Mouse (Mus musculus) kidney, embryonic 15.5 days (tissue): Measurements from ENCODE around the gene Fstl1. TPM values are rescaled to one million over a fixed set of nuclear protein-coding genes. Genes with fewer than 3 reads are reported as not detected.

ENCODE experiments used
- ATAC-seq: fragments of 200-750 bp; cut with Nextera tagmentation; replicated peaks from 2 replicates; pipeline ENCODE4 v1.8.0; 2017; ENCODE audit warnings: moderate TSS enrichment; ENCODE audit not compliant: low FRiP score
- H3K27ac ChIP-seq: fragments of 300-500 bp; sonication (generic); 2 replicates; pipeline ENCODE4 v1.5.1; 2015; ENCODE audit warnings: mild to moderate bottlenecking, inconsistent platforms
- H3K27me3 ChIP-seq: fragments of 300-500 bp; sonication (generic); 2 replicates; pipeline ENCODE4 v1.6.1; 2015; ENCODE audit warnings: inconsistent platforms
- H3K36me3 ChIP-seq: fragments of 300-500 bp; sonication (generic); 2 replicates; pipeline ENCODE4 v1.6.1; 2015; ENCODE audit warnings: inconsistent platforms
- H3K4me1 ChIP-seq: fragments of 300-500 bp; sonication (generic); 2 replicates; pipeline ENCODE4 v1.6.1; 2015; ENCODE audit warnings: inconsistent platforms
- H3K4me2 ChIP-seq: fragments of 300-500 bp; sonication (generic); 2 replicates; pipeline ENCODE4 v1.6.1; 2015; ENCODE audit warnings: moderate library complexity, mild to moderate bottlenecking, inconsistent platforms
- H3K4me3 ChIP-seq: fragments of 300-500 bp; sonication (generic); replicated peaks from 2 replicates; pipeline ENCODE4 v1.5.1; 2015; ENCODE audit warnings: mild to moderate bottlenecking, inconsistent platforms
- H3K9ac ChIP-seq: fragments of 300-500 bp; sonication (generic); 2 replicates; pipeline ENCODE4 v1.6.1; 2015; ENCODE audit warnings: mild to moderate bottlenecking, inconsistent platforms
- H3K9me3 ChIP-seq: fragments of 300-500 bp; sonication (generic); replicated peaks from 2 replicates; pipeline ENCODE4 v1.6.1; 2016; ENCODE audit warnings: inconsistent platforms
- whole genome bisulfite sequencing: fragments of 180-500 bp; shearing (Covaris S2); methylation state at CpG from one replicate; pipeline ENCODE4 v1.1.7; 2015; ENCODE audit warnings: mixed read lengths; 5-methylcytosine and 5-hydroxymethylcytosine counted together
- polyA plus RNA-seq: library from polyadenylated mRNA; unstranded; fragments of >200 nt; fragmentation: Nextera tagmentation; extraction: Ambion mirVana; gene quantifications from 2 replicates; pipeline ENCODE4 v1.2.1, GENCODE M21; 2015

Gene Fstl1
- polyA plus RNA-seq, 1 experiment from 2014 or later, result 571 TPM

DNA sequence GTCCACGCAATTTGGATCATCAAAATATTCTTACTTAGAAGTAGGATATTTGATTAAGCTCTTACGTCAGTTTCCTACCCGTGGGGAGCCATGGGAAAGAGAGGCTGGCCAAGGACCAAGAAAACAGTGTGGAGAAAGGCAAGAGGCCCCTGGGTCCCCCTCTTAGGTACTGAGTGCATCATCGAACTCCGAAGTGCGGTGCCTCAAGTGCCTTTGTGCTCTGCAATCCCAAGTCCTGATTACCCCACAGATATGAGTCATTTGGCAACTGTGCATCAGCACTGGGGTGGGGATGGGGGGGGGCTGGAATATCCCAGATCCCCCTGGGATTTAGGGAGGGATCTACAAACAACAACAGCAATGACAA is 12.3 kb downstream of the Fstl1 start:
- H3K9me3 ChIP-seq, result no peaks in the 10 kb centered on the region
- WGBS, result 62% methylated on average over 6 of the region's 6 CpGs
- H3K4me1 ChIP-seq, result peaks cover 84% of the 10 kb centered on the region
- 0 out of 2 replicates have a peak overlapping the region, but pooled peaks have one; percentile 36 for H3K4me2 ChIP-seq
- H3K4me3 ChIP-seq, result no peak overlapping the region
- no peaks in the 10 kb centered on the region for H3K27me3 ChIP-seq
- peaks cover 56% of the 10 kb centered on the region for H3K36me3 ChIP-seq
- no peak for ATAC-seq
- H3K9ac ChIP-seq, result no peak overlapping the region
- peak overlapping the region; percentile 93 for H3K27ac ChIP-seq

DNA sequence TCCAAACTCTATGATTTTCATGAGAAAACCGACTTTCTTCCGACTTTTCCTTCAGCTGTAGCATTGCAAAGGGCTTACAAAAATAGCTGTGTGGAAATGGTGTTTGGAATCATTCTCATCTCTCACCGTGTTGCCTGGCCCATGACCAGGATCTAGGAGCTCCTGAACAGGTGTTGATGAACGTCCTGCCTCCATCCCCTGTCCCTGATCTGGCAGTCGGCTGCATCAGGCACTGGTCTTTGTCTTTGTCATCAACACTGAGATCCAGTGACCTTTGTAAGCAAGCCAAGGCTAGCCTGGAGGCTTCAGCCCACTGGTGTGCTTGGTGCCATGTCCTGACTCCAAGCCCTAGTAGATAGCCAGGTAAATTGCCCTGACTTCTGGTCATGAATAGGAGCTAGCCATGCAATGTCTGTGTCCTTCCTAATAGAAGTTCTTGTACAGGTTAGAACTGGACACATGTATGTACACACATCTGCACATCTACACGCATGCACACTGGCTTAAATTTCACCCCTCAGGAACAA is 12.8 kb downstream of the Fstl1 start:
- 84% methylated on average over 6 of the region's 6 CpGs for WGBS
- Histone ChIP-seq H3K27ac (peak overlapping the region; percentile 93), H3K36me3 (peaks cover 55% of the 10 kb centered on the region), H3K27me3 (no peaks in the 10 kb centered on the region), H3K4me1 (peaks cover 85% of the 10 kb centered on the region), H3K4me3 (no peak overlapping the region), H3K9ac (no peak overlapping the region), H3K4me2 (no peak overlapping the region), H3K9me3 (no peaks in the 10 kb centered on the region)
- ATAC-seq, result no peak

DNA sequence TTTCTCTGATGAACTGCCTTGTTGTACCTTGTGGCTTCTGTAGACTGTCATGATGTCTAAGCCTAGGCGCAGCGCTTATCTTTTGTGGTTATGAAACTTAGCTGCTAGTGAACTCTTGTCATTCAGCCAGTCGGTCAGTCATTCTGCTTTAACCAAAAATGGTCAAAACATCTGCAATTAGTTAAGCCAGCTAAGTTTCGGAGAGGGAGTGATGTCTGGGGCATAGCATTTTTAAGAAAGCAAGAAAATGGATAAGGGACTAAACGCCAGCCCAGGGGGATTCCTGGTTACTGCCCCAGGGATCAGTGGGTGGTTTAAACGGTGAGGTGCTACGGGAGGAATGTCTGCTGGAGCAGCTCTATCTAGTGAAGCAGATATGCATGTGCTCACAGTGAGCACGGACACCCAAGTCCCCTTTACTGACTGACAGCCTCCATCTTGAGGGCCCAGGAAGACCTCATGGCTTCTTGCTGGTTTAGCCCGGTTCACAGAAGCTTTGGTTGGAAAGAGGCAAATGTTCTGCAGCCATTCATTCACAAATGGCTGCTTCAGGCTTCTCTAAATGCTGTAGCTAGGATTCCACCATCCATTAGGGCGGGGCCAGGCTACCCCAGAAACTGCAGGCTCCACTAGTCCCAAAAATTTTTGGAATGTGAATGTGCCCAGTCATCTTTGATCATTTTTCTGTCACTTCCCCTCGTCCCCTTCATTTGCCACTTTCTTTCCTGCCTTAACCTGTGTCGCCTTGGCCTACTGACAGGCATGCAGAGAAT is 13.5 kb downstream of the Fstl1 start:
- peaks cover 54% of the 10 kb centered on the region for H3K36me3 ChIP-seq
- ATAC-seq, result no peak

DNA sequence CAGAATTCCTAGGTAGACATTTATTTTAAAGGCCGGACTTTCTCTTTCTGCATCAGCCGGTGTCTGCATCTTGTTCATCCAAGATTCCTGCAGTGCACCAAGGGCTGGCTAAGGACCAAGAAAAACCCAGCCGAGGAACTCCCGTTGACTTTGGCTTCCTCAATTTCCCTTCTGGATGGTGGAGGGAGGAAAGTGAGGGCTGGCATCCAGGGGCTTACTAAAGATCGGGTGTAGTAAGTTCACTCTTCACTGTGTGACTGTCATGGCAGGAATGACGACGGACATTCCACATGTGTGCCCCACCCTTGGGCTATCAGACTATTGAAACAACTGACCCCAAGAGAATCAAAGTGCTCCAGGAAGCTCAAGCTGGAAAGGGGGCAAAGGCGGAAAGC is 14.1 kb downstream of the Fstl1 start:
- no peak overlapping the region for H3K9ac ChIP-seq
- peaks cover 77% of the 10 kb centered on the region for H3K4me1 ChIP-seq
- no peak for ATAC-seq
- H3K27me3 ChIP-seq, result no peaks in the 10 kb centered on the region
- H3K4me2 ChIP-seq, result no peak overlapping the region
- H3K27ac ChIP-seq, result peak overlapping the region; percentile 93
- WGBS, result 61% methylated on average over 8 of the region's 8 CpGs
- H3K9me3 ChIP-seq, result no peaks in the 10 kb centered on the region
- no peak overlapping the region for H3K4me3 ChIP-seq
- H3K36me3 ChIP-seq, result peaks cover 53% of the 10 kb centered on the region

More for the DNA sequence above, 13.5 kb downstream of the Fstl1 start:
- peak overlapping the region; percentile 93 for H3K27ac ChIP-seq
- H3K4me2 ChIP-seq, result no peak overlapping the region
- H3K4me1 ChIP-seq, result peaks cover 83% of the 10 kb centered on the region
- 67% methylated on average over 12 of the region's 12 CpGs for WGBS
- H3K9me3 ChIP-seq, result no peaks in the 10 kb centered on the region
- H3K9ac ChIP-seq, result no peak overlapping the region
- H3K27me3 ChIP-seq, result no peaks in the 10 kb centered on the region
- no peak overlapping the region for H3K4me3 ChIP-seq

DNA sequence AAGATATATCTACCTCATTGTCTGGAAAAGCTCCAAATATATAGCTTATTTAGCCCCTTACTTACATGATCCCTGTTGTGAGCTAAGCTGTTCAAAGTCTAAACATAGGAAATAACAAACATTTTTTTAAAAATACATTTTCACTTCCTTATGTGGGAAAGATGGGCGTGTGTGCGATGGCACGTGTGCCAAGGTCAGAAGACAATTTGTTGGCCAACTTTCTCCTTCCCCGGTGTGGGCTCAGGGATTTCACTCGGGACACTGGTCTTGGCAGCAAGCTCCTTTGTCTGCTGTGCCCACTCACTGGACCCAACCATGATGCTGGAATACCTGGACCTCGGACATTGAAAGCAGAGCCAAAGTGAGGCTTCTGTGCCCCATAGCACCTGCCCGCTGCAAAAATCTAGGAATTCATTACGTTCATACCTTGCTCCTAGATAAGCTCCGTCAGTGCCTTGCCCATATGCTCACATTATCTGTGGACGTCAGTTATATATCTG is 19.0 kb downstream of the Fstl1 start:
- Histone ChIP-seq H3K9me3 (no peaks in the 10 kb centered on the region), H3K27me3 (no peaks in the 10 kb centered on the region), H3K4me2 (no peak overlapping the region), H3K36me3 (peaks cover 55% of the 10 kb centered on the region), H3K27ac (no peak overlapping the region), H3K4me3 (no peak overlapping the region), H3K4me1 (peaks cover 28% of the 10 kb centered on the region), H3K9ac (no peak overlapping the region)
- WGBS, result 96% methylated on average over 10 of the region's 10 CpGs
- no peak for ATAC-seq

DNA sequence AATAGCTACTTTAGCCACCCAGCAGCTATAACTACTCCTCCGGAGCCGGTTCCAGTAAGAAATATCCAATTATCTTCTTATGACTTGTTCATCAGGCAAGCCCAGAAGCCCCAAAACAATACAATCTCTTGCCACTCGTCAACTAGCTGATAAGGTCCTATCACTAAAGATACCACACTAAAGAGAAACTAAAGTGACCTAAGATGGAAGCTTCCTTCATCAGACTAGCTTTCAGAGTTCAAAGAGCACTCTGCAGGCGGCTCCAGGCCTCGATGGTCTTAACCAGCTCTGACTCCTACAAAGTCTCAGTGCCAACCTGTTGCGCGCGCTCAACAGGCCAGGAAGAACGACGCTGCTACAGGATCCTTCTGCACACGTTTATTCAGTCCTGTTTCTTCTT is 19.6 kb downstream of the Fstl1 start:
- H3K36me3 ChIP-seq, result peaks cover 50% of the 10 kb centered on the region
- H3K4me2 ChIP-seq, result no peak overlapping the region
- no peak overlapping the region for H3K9ac ChIP-seq
- H3K27me3 ChIP-seq, result no peaks in the 10 kb centered on the region
- no peak for ATAC-seq
- no peak overlapping the region for H3K4me3 ChIP-seq
- no peaks in the 10 kb centered on the region for H3K9me3 ChIP-seq
- peaks cover 25% of the 10 kb centered on the region for H3K4me1 ChIP-seq
- H3K27ac ChIP-seq, result no peak overlapping the region
- 95% methylated on average over 11 of the region's 11 CpGs for WGBS

DNA sequence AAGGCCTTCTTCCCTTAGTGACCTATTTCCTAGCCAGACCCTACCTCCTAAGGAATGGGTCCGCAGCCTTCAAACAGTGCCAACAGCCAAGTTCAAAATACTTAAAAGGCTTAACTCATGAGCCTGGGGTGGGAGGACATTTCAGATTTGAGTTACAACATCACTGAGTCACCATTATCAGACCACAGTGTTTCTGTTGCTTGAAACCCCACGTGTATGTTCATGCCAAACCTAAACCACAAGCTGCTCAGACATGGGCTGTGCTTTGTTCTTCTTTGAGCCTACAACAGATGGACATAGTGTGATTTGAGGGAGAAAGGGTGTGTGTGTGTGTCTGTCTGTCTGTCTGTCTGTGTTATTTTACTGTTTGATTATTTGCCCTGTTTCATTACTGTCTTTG is 24.4 kb downstream of the Fstl1 start:
- no peak for ATAC-seq
- Histone ChIP-seq H3K9me3 (0 out of 2 replicates have a peak, but pooled peaks cover 3% of the 10 kb centered on the region), H3K36me3 (peaks cover 51% of the 10 kb centered on the region), H3K4me1 (peaks cover 19% of the 10 kb centered on the region), H3K27me3 (no peaks in the 10 kb centered on the region), H3K4me3 (no peak overlapping the region), H3K9ac (no peak overlapping the region), H3K27ac (no peak overlapping the region), H3K4me2 (no peak overlapping the region)
- WGBS, result 68% methylated on average over 2 of the region's 2 CpGs

DNA sequence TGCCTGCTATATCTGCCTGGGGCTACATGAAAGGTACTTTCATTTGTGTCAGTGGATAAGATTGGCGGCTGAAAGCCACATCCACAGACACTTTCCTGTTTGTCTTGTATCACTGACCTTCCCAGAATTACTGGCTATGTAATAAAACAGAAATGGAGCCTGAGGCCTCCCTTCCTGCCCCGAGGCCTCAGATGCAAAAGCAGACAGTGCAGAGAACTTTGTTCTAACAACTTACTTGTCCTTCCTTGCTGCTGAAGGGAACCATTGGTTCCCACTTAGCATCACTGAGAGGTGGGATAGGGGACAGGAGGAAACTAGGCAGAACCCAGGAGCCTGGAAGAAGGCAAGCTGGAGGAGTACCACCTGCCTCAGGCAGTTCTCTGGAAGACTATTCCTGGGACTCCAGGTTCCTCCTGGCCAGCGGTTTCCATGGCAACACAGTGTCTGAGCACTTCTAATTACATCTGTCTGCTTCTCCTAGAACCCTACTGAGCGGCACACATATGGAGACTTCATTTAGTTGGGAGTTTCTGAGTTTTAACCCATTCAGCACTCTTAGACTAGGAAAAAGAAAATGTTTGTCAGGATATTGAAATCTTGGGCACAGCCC is 26.1 kb downstream of the Fstl1 start:
- 41% methylated on average over 4 of the region's 4 CpGs for WGBS
- H3K9ac ChIP-seq, result no peak overlapping the region
- H3K27ac ChIP-seq, result no peak overlapping the region
- H3K9me3 ChIP-seq, result 0 out of 2 replicates have a peak, but pooled peaks cover 3% of the 10 kb centered on the region
- no peaks in the 10 kb centered on the region for H3K27me3 ChIP-seq
- H3K4me2 ChIP-seq, result no peak overlapping the region
- H3K36me3 ChIP-seq, result peaks cover 51% of the 10 kb centered on the region
- H3K4me1 ChIP-seq, result peaks cover 20% of the 10 kb centered on the region
- ATAC-seq, result no peak
- H3K4me3 ChIP-seq, result no peak overlapping the region

DNA sequence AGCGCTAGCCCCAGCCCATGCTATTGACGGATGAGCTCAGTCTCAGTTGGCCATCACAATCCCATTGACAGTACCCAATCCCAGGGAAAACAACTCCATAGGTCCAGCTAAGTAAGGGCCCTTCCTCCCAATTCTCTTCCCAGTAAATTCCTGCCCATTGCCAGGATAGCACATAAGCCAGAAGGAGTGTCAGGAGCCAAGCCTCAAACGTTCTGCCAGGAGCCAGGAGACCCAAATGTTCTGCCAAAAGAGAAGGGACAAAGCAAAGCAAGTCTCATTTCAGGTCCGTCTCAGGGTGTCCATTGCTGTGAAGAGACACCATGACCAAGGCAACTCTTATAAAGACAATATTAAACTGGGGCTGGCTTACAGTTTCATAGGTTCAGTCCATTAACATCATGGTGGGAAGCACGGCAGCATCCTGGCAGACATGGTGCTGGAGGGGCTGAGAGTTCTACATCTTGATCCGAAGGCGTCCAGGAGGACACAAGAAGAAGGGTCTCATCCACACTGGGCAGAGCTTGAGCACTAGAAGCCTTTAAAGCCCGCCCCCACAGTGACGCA is 26.8 kb downstream of the Fstl1 start:
- WGBS, result 99% methylated on average over 9 of the region's 9 CpGs
- no peak for ATAC-seq
- Histone ChIP-seq H3K27me3 (no peaks in the 10 kb centered on the region), H3K4me1 (peaks cover 24% of the 10 kb centered on the region), H3K9ac (no peak overlapping the region), H3K4me2 (no peak overlapping the region), H3K9me3 (0 out of 2 replicates have a peak, but pooled peaks cover 3% of the 10 kb centered on the region), H3K4me3 (no peak overlapping the region), H3K36me3 (peaks cover 55% of the 10 kb centered on the region), H3K27ac (no peak overlapping the region)

DNA sequence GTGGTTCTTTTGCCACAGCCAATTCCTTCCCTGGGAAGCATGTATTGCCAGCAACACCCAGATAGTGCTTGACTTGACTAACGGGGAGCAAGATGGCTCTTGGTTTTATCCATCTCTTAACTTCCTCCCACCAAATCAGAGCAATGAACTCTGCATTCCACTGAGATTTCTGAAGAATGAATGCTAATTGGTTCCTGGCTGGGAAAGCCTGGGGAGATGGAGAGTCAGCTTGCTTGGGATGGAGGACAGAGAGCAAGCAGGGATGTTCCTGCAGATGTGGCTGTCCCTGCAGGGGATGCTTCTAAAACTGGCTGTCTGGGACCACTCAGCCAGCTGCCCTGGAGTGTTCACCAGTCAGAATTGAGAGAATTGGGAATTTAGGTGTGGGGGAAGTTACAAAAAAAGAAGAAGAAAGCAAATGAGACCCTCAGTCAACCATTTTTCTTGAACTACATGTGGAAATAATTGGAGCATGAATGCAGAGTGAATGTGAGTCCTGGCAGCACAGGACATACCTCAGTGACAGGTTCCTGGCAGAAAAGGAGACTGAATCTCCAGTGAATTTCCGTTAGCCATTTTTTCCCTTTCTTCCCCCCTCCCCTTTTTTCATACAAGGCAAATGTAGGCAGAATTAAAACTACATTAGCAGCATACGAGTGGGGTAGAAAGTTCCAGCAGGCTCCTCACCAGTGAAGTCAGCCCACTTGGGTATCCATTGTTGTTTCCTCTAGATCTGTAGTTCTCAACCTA is 29.2 kb downstream of the Fstl1 start:
- peak overlapping the region; percentile 71 for H3K27ac ChIP-seq
- peaks cover 35% of the 10 kb centered on the region for H3K4me1 ChIP-seq
- H3K27me3 ChIP-seq, result no peaks in the 10 kb centered on the region
- H3K9me3 ChIP-seq, result 0 out of 2 replicates have a peak, but pooled peaks cover 3% of the 10 kb centered on the region
- no peak overlapping the region for H3K9ac ChIP-seq
- H3K4me2 ChIP-seq, result no peak overlapping the region
- WGBS, result 69% methylated on average over 3 of the region's 3 CpGs
- no peak overlapping the region for H3K4me3 ChIP-seq
- no peak for ATAC-seq
- peaks cover 53% of the 10 kb centered on the region for H3K36me3 ChIP-seq

DNA sequence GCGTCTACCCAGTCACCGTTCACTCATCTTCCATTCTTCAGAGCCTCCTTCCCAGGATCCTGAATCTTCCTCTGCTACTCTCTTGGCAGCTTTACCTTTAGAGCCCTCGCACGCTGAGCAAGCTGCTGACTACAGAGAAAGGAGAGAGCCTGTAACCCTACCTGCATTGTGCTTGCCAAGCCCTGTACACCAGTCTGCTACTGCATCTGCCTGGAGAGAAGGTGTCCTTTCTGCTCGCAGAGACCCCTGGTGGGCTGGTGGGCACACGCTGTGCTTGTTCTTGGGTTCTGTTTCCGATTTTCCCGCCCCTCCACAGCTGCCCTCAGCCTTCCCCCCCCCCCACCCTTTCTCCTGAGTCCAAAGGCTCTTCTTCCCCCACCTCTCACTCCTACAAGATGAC is 30.6 kb downstream of the Fstl1 start:
- H3K27ac ChIP-seq, result no peak overlapping the region; the same call in 1 of the 2 replicates
- H3K4me2 ChIP-seq, result no peak overlapping the region
- WGBS, result 82% methylated on average over 8 of the region's 8 CpGs

More for the DNA sequence above, 30.6 kb downstream of the Fstl1 start:
- no peak for ATAC-seq
- H3K4me3 ChIP-seq, result no peak overlapping the region
- peaks cover 59% of the 10 kb centered on the region for H3K36me3 ChIP-seq
- H3K27me3 ChIP-seq, result no peaks in the 10 kb centered on the region
- H3K4me1 ChIP-seq, result peaks cover 35% of the 10 kb centered on the region
- 0 out of 2 replicates have a peak, but pooled peaks cover 3% of the 10 kb centered on the region for H3K9me3 ChIP-seq
- H3K9ac ChIP-seq, result no peak overlapping the region
